Mouse (Mus musculus): ENCODE measurements around the gene Msrb1.

DNA sequence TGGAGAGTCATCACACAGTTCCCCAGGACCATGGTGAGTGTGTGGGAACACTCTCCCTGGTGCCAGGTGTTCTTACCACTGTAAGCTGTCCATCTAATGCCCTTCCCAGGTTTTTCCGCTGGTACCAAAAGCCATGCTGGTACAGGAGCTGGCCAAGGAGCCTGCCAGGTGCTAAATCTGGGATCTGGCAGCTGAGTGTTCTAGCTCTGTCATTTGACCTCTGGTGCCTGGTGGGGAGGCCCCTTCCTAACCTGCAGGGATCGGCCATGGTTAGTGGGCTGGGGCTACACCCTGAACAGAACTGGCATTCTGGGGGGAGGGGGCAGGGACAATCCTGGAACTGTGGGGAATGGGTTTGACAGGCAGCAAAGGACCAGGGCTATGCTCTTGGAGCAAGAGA lies 8.8 kb upstream of the Msrb1 start, which contains the start of gene Rpl3l:
- no peak for TF ChIP-seq CTCF (IDR thresholded peaks at IDR 0.05; ENCODE audit: borderline replicate concordance, insufficient read depth, low read length)
- no peak for TF ChIP-seq POLR2A (IDR thresholded peaks at IDR 0.05; ENCODE audit: low read depth, low read length)
